Mouse (Mus musculus): ENCODE data around the gene Zfp418.
A peak's percentile ranks its signal among the peaks of the same experiment; 100 is the strongest.
"Not testable (repeated sequence)": the region's sequence is repeated elsewhere in the genome, so short reads cannot be mapped to it uniquely, and the experiment has no call there.

The Zfp418 gene

DNA sequence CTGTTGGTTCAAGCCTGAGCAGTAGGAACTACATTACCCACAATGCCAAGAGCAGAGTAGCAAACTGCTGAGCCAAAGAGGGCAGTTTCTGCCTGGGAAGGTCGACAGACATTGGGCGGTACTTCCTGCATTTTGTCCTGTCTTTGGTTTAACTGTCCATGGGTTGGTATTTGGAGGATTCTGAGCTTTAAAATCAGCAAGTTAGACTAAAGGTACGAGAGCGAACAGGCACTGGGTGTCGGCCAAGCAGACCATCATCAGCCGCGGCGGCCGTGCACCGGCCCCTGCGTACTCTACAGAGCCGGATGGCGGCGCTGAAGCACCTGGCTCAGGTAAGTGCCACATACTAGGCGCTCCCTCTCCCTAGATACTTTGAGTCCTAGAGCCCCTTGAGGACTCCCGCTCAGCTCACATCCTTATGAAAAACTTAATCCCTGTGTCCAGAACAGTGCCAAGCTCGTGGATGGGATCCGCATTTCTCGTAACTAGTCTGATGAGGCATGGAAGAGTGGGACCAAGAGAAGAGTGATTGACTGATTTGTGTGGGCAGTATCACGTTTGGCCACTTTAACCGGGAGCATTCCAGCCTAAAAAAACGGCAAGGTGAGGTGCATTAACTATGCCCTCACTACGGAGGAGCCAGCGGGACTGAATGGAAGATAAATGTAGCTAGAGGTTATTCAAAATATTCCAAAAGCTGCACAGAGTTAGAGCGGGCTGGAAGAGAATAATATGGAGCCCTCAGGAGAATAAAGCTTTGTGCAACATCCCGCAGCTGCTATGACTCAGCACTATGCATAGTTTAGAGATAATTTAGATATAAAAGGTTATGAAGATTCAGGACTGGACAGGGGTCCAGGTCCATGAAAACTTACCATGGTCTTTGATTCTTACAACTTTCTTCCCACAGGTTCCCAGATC lies at the start of gene Zfp418:
TSS of gene Zfp418 (plus strand) at position 104 of the 921 bp plus-strand sequence.
- DNase-seq: peak; percentile 68 to 78

DNA sequence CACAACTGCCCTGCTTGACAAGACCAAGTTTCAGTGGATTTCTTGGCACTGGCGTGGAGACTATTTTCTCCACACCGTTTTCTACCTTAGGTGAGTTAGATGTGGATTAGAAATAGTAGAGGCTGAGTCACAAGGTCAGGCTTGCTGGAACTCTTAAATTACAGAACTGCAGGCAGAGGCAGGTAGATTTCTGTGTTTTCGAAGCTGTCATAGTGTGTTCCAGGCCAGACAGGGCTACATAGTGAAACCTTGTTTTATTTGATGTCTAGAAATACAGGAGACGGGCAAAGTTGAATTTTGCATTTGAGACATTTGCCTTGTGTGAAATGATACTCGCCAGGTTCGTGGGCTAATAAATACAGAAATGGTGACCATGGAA lies 49.5 kb upstream of the Zfp418 start:
- no peak for DNase-seq

DNA sequence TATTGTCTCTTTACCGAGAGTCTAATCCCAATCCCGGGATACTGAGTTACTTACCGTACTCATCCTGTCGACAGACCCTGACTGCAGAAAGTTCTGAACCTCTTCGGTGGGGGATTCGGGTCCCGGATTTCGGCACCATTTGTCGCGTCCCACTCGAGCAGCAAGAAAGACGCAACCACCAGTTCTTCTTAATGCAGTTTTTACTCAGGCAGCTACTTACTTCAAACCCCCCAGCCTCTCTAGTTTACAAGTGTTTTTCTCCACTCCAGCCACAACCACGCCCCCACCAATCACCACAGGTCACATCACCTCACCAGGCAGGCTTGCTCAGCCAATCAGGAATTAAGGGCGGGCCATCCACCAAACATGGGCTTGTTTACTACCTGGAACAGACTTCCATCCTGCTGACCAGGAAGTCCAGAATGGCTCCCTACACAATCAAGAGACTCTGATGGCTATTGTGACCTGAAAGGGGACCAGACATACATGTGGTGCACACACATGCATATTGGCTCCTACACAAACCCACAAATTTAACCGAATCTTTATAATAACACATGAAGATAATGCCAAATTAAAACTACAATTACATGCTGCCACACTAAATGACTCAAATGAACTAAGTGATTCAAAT lies 40.5 kb upstream of the Zfp418 start:
- not testable (repeated sequence) for DNase-seq

DNA sequence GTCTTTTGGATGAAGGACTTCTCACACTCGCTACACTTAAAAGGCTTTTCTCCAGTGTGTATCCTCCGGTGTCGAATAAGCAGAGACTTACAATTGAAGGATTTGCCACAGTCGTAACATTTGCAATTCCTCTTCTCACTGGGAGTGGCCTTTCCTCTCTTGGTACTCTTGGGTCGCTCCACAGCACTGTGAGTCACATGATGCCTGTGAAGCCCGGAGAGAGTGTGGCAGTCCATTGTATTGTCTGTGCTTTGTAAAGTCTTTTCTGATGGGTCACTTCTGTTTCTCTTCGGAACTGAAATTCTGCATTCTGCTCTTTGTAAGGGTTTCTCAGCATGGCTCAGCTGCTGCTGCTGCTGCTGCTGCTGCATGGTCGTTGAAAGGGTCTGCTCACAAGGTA lies 38.4 kb upstream of the Zfp418 start:
- no peak for DNase-seq

DNA sequence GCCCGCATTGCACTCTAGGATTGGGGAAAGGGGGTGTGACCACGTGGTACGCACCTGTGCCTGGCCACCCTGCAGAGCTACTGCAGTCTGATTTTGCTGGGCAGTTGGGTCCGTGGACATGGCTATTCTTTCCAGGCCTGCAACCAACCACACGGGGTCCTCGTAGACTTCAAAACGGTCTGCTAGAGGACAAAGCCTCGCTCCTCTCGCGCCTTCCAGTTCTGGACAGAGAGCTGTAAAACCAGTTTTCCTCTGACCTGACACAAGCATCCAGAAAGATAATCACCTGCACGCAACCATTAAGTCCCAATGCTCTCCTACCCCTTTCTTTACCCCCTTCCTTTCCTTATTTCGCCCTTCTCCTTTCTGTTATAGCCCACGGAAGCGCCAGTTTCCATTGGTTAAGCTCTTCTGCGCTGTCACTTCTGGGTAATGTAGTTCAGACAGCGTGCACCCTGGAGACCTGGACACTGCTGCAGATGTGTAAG lies 34.7 kb upstream of the Zfp418 start, which contains the start of gene Zfp773:
TSS of gene Zfp773 (minus strand) at position 377 of the 488 bp plus-strand sequence.
- peak; percentile 52 to 57 for DNase-seq

DNA sequence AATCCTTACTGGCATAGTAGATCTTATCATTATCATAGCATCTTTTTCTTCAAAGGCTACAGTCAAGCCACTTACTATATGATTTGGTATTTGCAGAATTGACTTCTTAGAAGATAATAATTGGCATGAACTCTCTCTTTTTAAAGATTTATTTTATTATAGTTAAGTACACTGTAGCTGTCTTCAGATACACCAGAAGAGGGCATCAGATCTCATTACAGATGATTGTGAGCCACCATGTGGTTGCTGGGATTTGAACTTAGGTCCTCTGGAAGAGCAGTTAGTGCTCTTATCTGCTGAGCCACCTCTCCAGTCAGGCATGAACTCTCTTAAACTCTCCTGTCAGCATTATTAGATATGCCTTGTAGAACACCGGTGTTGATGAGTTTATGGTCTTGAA lies 26.9 kb upstream of the Zfp418 start:
- DNase-seq: no peak

DNA sequence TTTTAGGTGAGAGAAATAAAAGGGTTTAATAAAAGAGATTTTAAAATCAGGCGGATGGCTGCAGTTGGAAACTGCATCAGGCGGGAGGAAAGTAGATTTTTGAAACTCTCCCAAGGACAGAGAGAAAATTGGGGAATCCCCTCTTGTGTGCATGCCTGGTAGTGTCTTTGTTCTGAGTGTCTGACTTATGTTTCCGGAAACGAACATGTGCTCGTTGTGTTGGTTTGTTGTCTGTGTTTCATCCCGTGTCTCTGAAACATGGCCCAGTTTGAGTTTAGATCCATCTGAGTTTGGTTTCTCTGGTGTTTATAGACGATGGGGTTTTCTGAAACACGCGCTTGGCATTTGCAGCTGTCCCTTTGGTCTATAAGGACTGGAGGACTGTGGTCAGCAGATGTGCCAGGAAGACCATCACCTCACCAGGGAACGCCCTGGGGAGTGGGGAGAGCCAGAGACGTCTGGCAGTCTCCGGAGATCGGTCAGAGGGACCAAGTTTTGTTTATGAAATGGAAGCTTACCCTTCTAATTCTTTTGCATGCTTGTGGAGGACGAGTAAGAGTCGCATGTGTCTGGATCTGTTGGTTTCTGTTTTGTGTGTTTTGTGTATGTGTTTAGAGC lies 25.0 kb upstream of the Zfp418 start:
- DNase-seq: no peak

DNA sequence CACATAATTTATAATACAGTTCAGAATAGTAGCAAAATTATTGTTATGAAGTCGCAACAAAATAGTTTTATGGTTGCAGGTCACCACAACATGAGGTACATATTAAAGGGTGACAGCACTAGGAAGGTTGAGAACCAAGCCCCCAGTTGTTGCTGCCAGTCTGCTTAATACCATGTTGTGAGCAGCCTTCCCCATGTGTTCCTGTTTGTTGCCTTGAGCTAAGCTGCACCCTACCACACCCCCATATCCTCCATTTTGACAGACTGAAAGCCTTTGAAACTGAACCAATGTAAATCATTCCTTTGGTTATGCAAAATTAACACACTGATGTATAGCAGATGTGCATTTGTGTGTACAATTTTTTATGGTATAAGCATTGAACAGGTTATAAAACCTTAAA lies 14.8 kb downstream of the Zfp418 start:
- DNase-seq: no peak

DNA sequence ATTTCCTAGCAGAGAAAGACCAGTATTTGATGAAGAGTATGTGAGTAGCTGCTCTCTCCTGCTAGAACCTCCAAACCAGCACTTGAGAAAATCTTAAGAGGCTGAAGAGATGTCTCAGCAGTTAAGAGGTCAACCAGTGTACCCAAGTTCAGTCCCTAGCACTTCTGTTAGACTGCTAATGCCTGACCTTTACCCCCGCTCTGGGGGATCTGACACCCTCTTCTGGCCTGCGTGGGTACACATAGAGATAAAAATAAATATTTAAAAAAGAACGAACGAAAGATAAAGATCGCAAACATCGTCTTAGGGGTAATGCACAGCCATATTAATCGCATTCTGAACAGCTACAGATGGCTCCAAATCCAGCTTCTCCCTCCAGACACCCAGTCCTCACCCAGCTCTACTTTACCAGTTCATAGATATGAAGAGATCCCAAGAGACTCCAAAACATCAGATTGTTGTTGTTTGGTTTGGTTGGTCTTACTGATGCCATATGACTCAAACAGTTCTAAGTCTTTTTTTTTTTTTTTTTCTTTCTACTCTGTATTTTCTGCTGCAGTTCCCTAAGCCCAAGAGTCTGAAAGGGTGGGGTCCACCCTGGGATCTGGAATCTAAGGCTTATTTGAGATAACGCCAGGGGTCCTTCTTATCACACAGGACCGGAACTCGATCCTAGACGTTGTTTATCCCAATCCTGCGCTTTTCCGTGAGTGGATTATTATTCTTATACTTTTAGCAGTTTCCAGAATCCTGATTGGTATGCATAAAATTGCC lies 16.5 kb downstream of the Zfp418 start:
- DNase-seq: no peak

DNA sequence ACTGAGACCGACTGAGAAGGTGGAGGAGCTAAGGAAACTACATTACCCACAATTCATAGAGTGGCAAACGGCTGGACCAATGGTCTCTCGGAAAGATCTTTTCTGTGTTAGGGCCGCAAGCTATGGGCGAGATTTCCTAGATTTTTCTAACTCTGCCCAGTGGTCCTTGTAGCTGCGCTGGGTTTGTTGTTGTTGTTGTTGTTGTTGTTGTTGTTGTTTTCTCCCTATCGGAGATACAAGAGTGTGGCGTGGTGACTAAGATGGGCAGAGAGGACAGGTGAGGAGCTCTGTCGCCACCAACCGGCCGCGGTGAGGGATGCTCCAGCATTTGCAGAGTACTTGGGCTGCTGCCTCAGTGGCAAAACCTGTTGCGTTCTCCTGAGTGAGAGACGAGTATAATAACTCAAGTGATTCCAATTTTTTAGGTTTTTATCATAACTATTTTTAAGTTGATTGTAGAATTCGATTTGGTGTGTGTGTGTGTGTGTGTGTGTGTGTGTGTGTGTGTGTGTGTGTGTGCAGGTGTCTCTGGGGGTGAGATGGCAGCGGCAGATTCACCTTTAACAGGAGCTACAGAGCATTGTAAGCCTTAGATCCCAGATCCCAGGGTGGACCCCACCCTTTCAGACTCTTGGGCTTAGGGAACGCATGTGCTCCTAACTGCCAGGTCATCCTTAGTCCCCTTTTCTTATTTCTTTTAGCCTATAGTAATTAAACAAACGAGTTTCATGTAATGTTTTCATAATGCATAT lies 17.2 kb downstream of the Zfp418 start:
- DNase-seq: peak; percentile 67 to 68

DNA sequence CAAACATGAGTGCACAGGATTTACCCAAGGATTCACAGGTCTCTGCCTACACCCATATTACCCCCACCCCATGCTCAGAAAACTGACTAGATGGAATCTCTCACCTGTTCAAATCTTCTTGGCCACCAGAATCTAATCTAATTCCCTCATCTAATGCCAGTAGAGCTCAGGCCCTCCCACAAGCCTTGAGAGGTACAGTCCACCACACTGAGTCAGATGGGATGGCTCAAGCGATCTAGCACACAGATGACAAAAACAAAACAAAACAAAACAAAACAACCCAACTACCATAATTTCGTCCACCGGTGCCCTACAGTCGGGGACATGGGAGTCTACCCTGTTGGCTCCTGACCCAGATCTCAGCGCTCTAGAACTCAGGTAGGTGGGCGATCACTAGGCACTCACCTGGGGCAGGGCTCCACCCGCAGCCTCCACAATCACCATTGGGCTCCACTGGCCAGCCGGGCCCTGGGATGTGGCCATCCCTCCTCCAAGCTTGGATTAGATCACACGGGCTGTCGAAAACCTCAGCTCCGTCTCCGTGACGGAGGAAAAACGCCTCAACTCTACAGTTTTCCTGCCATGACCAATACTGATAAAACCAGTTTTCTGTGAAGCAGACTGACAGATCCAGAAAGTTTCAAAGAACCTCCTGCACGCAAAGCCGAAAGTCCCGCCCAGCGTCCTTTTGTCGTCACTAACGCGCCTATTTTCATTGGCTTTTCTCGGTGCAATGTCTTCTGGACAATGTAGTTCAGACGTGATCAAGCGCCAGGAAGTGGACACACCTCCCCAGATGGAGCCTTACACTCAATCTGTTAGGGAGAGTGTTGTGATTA lies 38.4 kb downstream of the Zfp418 start, which contains the start of gene Zfp772:
TSS of gene Zfp772 (minus strand) at position 686 of the 839 bp plus-strand sequence.
- peak; percentile 56 to 65 for DNase-seq
